Mouse (Mus musculus) spleen, embryonic (tissue): ENCODE results near the gene Lingo2.

Experiments
- CTCF ChIA-PET: fragments of 350-600 bp; sonication (Branson Sonifier 250); formaldehyde crosslinking; loops from one replicate; lab custom pipeline; 2022; lab: Charles Lee

The Lingo2 gene

GRCm38 (mm10) chr4:35846518-35846917 is 1105.0 kb downstream of the Lingo2 start:
- CTCF ChIA-PET = no interaction called here

- CTCF ChIA-PET = no interaction called here
Observed at GRCm38 (mm10) chr4:35845140-35845539, 1106.4 kb downstream of the Lingo2 start.

GRCm38 (mm10) chr4:35844518-35844917 is 1107.0 kb downstream of the Lingo2 start:
- CTCF ChIA-PET = no interaction called here

GRCm38 (mm10) chr4:35823322-35823870 is 1128.2 kb downstream of the Lingo2 start:
- CTCF ChIA-PET = no interaction called here

GRCm38 (mm10) chr4:35820701-35821100 is 1130.8 kb downstream of the Lingo2 start:
- CTCF ChIA-PET = no interaction called here

GRCm38 (mm10) chr4:35814698-35815097 is 1136.8 kb downstream of the Lingo2 start:
- CTCF ChIA-PET = no interaction called here

GRCm38 (mm10) chr4:35807497-35808210 is 1143.9 kb downstream of the Lingo2 start:
- CTCF ChIA-PET = no interaction called here

GRCm38 (mm10) chr4:35806881-35807464 is 1144.6 kb downstream of the Lingo2 start:
- CTCF ChIA-PET = no interaction called here

- CTCF ChIA-PET = no interaction called here
Observed at GRCm38 (mm10) chr4:35784255-35784921, 1167.2 kb downstream of the Lingo2 start.

GRCm38 (mm10) chr4:35770810-35771209 is 1180.7 kb downstream of the Lingo2 start:
- CTCF ChIA-PET = no interaction called here

GRCm38 (mm10) chr4:35766905-35767304 is 1184.6 kb downstream of the Lingo2 start:
- CTCF ChIA-PET = no interaction called here

- CTCF ChIA-PET = no interaction called here
Observed at GRCm38 (mm10) chr4:35761181-35761580, 1190.4 kb downstream of the Lingo2 start.

GRCm38 (mm10) chr4:35752121-35752860 is 1199.3 kb downstream of the Lingo2 start:
- CTCF ChIA-PET = no interaction called here

GRCm38 (mm10) chr4:35746693-35747092 is 1204.9 kb downstream of the Lingo2 start:
- CTCF ChIA-PET = no interaction called here

- CTCF ChIA-PET = no interaction called here
Observed at GRCm38 (mm10) chr4:35724774-35725173, 1226.8 kb downstream of the Lingo2 start.

GRCm38 (mm10) chr4:35704126-35704525 is 1247.4 kb downstream of the Lingo2 start:
- CTCF ChIA-PET = no interaction called here

GRCm38 (mm10) chr4:35702661-35703060 is 1248.9 kb downstream of the Lingo2 start:
- CTCF ChIA-PET = interaction anchor here (0.6 kb wide), 1 partner anchor 162 kb away, joined by 9 read pairs; no protein-coding TSS in a partner anchor

GRCm38 (mm10) chr4:35695137-35695522 is 1256.4 kb downstream of the Lingo2 start:
- CTCF ChIA-PET = no interaction called here

GRCm38 (mm10) chr4:35694360-35695136 is 1257.0 kb downstream of the Lingo2 start:
- CTCF ChIA-PET = no interaction called here

- CTCF ChIA-PET = no interaction called here
Observed at GRCm38 (mm10) chr4:35690521-35690920, 1261.0 kb downstream of the Lingo2 start.
